Mouse (Mus musculus) thymus, adult 2 months (tissue): Measurements from ENCODE around the gene Adgb.

ENCODE experiments used
- CTCF ChIP-seq: fragments of 200-500 bp; IDR thresholded peaks from 2 replicates; pipeline ENCODE4 v1.5.1; 2012; ENCODE audit warnings: mild to moderate bottlenecking, control low read depth, low read length, moderate library complexity, borderline replicate concordance; ENCODE audit not compliant: control insufficient read depth, poor library complexity, insufficient read depth; ENCODE audit errors: extremely low read depth
- POLR2A ChIP-seq: fragments of 200-500 bp; IDR thresholded peaks from 2 replicates; pipeline ENCODE4 v1.6.1; 2012; ENCODE audit warnings: mild to moderate bottlenecking, low read length, control low read depth, moderate library complexity; ENCODE audit not compliant: control insufficient read depth, poor library complexity, insufficient read depth; ENCODE audit errors: extremely low read depth

DNA sequence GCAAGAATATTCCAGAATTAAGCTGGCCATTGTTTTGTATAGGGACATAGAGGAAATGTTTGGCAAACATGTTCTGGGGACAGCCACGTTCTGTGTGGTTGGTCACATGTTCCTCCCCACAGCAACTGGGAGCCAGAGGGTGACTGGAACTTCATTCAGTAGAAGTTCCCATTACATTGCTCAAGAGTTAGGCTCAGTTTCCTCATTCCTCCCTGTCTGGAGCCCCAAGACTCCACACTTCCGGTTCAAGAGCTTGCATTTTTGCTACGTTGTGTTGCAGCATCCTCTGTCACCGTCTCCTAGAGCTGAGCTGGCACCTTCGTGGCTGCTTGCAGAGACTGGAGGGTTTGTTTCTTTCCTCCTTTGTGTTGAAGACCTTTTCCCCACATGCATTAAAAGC lies 15.1 kb downstream of the Adgb start:
- no peak for TF ChIP-seq CTCF
- TF ChIP-seq POLR2A = no peak
